Mouse (Mus musculus) bone marrow macrophage, adult 2 months (primary cell): ENCODE data around the gene Taok3.

Source experiments
- CTCF ChIP-seq: IDR thresholded peaks from 2 replicates; pipeline ENCODE4 v1.5.1; 2012; ENCODE audit warnings: low read depth, mild to moderate bottlenecking, low read length, moderate library complexity
- POLR2A ChIP-seq: IDR thresholded peaks from 2 replicates; pipeline ENCODE4 v1.6.1; 2012; ENCODE audit warnings: mild to moderate bottlenecking, low read depth, low read length, borderline replicate concordance

DNA sequence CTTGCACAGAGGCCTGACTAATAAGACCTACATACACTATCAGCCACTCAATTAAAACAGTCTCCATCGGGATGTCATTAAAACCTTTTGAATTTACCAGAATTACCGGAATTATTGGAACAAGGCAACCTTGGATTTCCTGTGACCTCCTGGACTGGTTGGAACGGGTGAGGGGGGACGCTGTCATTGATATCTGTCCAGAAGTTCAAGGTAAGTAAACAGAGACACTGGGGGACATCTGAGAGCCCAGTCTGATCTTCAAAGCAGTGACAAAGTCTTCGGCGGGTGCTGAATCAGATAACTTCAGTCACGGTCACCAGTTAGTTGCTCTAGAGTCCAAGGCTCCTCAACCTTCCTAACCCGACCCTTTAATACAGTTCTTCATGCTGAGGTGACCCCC is 175.1 kb downstream of the Taok3 start:
- TF ChIP-seq CTCF, result no peak
- no peak for TF ChIP-seq POLR2A
